Mouse (Mus musculus): Measurements from ENCODE around the gene Gatad2a.
A peak's percentile ranks its signal among the peaks of the same experiment; 100 is the strongest.

The Gatad2a gene

GRCm38 (mm10) chr8:69870907-69871306 is 125.3 kb downstream of the Gatad2a start:
- no peak for DNase-seq

GRCm38 (mm10) chr8:69870003-69870765 is 126.0 kb downstream of the Gatad2a start:
- no peak for DNase-seq

GRCm38 (mm10) chr8:69867696-69868326 is 128.4 kb downstream of the Gatad2a start:
- peak; percentile 43 to 48 for DNase-seq

DNA sequence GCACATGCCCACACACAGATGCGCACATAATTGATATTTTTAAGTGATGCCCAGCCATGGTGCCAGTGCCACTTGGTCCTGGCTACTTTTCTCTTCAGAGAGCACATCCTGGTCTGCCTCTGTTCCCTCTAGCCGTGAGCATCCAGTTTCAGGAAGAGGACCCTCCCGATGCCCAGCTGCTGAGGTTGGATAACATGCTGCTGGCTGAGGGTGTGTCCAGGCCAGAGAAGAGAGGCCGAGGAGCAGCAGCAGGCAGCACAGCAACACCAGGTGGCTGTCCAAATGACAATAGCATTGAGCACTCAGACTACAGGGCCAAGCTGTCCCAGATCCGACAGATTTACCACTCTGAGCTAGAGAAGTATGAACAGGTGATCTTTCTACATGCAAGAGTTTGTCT is 132.0 kb downstream of the Gatad2a start:
- no peak for DNase-seq

GRCm38 (mm10) chr8:69863387-69864020 is 132.7 kb downstream of the Gatad2a start:
- no peak for DNase-seq

DNA sequence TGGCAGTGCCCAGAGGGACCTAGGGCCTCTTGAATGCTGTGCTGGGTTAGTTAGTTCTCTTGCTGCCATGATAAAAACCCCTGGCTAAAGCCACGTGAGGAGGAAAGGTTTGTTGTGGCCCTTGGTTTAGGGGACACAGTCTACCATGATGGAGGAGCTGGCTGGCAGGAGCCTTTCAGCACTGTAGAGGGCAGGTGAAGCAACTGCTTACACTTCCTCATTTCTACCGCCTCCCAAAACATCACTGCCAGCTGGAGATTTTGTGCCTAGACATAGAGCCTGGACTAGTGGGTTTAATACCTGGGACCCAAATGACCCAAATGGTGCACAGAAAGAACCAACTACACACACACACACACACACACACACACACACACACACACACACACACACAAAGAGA is 134.9 kb downstream of the Gatad2a start:
- DNase-seq = no peak

GRCm38 (mm10) chr8:69860807-69861206 is 135.4 kb downstream of the Gatad2a start:
- peak in 1 of 2 experiments; percentile 28 for DNase-seq
